Mouse (Mus musculus) CH12.LX (cell line): ENCODE measurements around the gene Bpnt1. TPM values are rescaled to one million over a fixed set of nuclear protein-coding genes. Genes with fewer than 3 reads are reported as not detected.

ENCODE experiments used
- DNase-seq: peaks from one replicate; pipeline ENCODE4 v3.0.0-alpha.2; 2013; ENCODE audit errors: extremely low read depth
- H3K27ac ChIP-seq: 2 replicates; pipeline ENCODE4 v1.5.1; 2012; ENCODE audit warnings: low read depth, mild to moderate bottlenecking, control low read depth, moderate library complexity; ENCODE audit not compliant: insufficient read depth
- H3K27me3 ChIP-seq: replicated peaks from 2 replicates; pipeline ENCODE3; 2012; ENCODE audit warnings: inconsistent platforms
- H3K36me3 ChIP-seq, 2 experiments: replicated peaks in 1 of 2; 2 replicates each; pipeline versions ENCODE3 to v1.6.1; 2012; ENCODE audit warnings: inconsistent platforms in 1 of 2, low read length in 1 of 2, mild to moderate bottlenecking in 1 of 2, mixed read lengths in 1 of 2, moderate library complexity in 1 of 2; ENCODE audit not compliant: control insufficient read depth in 1 of 2, insufficient read depth in 1 of 2
- H3K4me1 ChIP-seq, 2 experiments: 2 replicates each; pipeline ENCODE4 v1.6.1; 2012; ENCODE audit warnings: inconsistent platforms in 1 of 2, moderate library complexity in 1 of 2; ENCODE audit not compliant: insufficient read depth in 2 of 2, control insufficient read depth in 1 of 2
- H3K4me2 ChIP-seq: 2 replicates; pipeline ENCODE4 v1.6.1; 2012; ENCODE audit warnings: low read depth, mild to moderate bottlenecking, control low read depth; ENCODE audit not compliant: poor library complexity, insufficient read depth, severe bottlenecking
- H3K4me3 ChIP-seq, 3 experiments: fragments of 150-350 bp in 1 of 3; sonication (generic) in 1 of 3; replicated peaks in 1 of 3; 2 replicates each; pipeline versions ENCODE3 to v1.5.1; 2011 to 2012; ENCODE audit warnings: low read depth in 2 of 3, low read length in 2 of 3, mild to moderate bottlenecking in 2 of 3, moderate library complexity in 2 of 3, control low read depth in 1 of 3, improper control_type of control experiment in 1 of 3, inconsistent platforms in 1 of 3, mixed read lengths in 1 of 3; ENCODE audit not compliant: poor library complexity in 1 of 3
- H3K79me2 ChIP-seq: replicated peaks from 2 replicates; pipeline ENCODE4 v1.6.1; 2012; ENCODE audit warnings: mild to moderate bottlenecking, moderate library complexity; ENCODE audit not compliant: control insufficient read depth, poor library complexity, insufficient read depth, severe bottlenecking; ENCODE audit errors: extremely low read depth
- H3K9ac ChIP-seq: 2 replicates; pipeline ENCODE4 v1.6.1; 2012; ENCODE audit warnings: low read depth, mild to moderate bottlenecking, control low read depth, moderate library complexity; ENCODE audit not compliant: insufficient read depth
- H3K9me3 ChIP-seq: replicated peaks from 2 replicates; pipeline ENCODE3; 2012; ENCODE audit warnings: low read length, inconsistent platforms, mixed read lengths
- BHLHE40 ChIP-seq: IDR thresholded peaks from 2 replicates; pipeline ENCODE4 v1.6.1; 2011; ENCODE audit warnings: mild to moderate bottlenecking, low read depth, low read length, improper control_type of control experiment
- CHD1 ChIP-seq: IDR thresholded peaks from 2 replicates; pipeline ENCODE4 v1.6.1; 2012; ENCODE audit warnings: low read depth, low read length, improper control_type of control experiment, inconsistent platforms
- CHD2 ChIP-seq: IDR thresholded peaks from 2 replicates; pipeline ENCODE4 v1.6.1; 2011; ENCODE audit warnings: low read length, improper control_type of control experiment
- CTCF ChIP-seq, 2 experiments: IDR thresholded peaks in 1 of 2; conservative IDR thresholded peaks in 1 of 2; 2 replicates each; pipeline ENCODE4 v1.5.1; 2011 to 2012; ENCODE audit warnings: low read depth in 2 of 2, low read length in 2 of 2, improper control_type of control experiment in 1 of 2, inconsistent platforms in 1 of 2, mild to moderate bottlenecking in 1 of 2, moderate library complexity in 1 of 2
- E2F4 ChIP-seq: IDR thresholded peaks from 2 replicates; pipeline ENCODE4 v1.6.1; 2011; ENCODE audit warnings: low read depth, low read length, improper control_type of control experiment; ENCODE audit not compliant: insufficient replicate concordance
- ETS1 ChIP-seq: conservative IDR thresholded peaks from 2 replicates; pipeline ENCODE4 v1.6.1; 2012; ENCODE audit warnings: low read depth, mild to moderate bottlenecking, inconsistent platforms, low read length, improper control_type of control experiment, moderate library complexity
- HCFC1 ChIP-seq: IDR thresholded peaks from 2 replicates; pipeline ENCODE4 v1.6.1; 2012; ENCODE audit warnings: low read depth, mild to moderate bottlenecking, inconsistent platforms, low read length, improper control_type of control experiment
- PAX5 ChIP-seq: IDR thresholded peaks from 2 replicates; pipeline ENCODE4 v1.6.1; 2012; ENCODE audit warnings: low read length, inconsistent platforms, mixed read lengths
- POLR2A ChIP-seq: IDR thresholded peaks from 2 replicates; pipeline ENCODE4 v1.6.1; 2011; ENCODE audit warnings: low read depth, mild to moderate bottlenecking, improper control_type of control experiment, low read length
- SIN3A ChIP-seq: IDR thresholded peaks from 2 replicates; pipeline ENCODE4 v1.6.1; 2012; ENCODE audit warnings: low read length, improper control_type of control experiment, inconsistent platforms
- ZNF384 ChIP-seq: IDR thresholded peaks from 2 replicates; pipeline ENCODE4 v1.6.1; 2012; ENCODE audit warnings: low read depth, low read length, improper control_type of control experiment, inconsistent platforms
- dilution Hi-C: fragments of 300-500 bp; cut with MboI; formaldehyde crosslinking; loops from 2 replicates; pipeline ENCODE4 v1.14.3; 2020; ENCODE audit warnings: low sequenced_read_pairs; ENCODE audit not compliant: extremely low pct_unique_long_range_greater_than_20kb, extremely low pct_ligation_motif_present
- in situ Hi-C: fragments of 300-500 bp; cut with MboI; formaldehyde crosslinking; loops from 3 replicates; pipeline ENCODE4 v1.14.3; 2019; ENCODE audit warnings: low sequenced_read_pairs, low pct_ligation_motif_present, low pct_unique_long_range_greater_than_20kb, mixed read lengths
- polyA plus RNA-seq: library from polyadenylated mRNA; unstranded; fragments of >175 nt; gene quantifications from 2 replicates; pipeline ENCODE4 v1.2.1, GENCODE M21; 2012; ENCODE audit warnings: low read depth; ENCODE audit not compliant: insufficient read length
- total RNA-seq, 2 experiments: library from RNA; depleted of rRNA; stranded (reverse); fragments of 300-350 nt in 1 of 2; fragments of >200 nt in 1 of 2; gene quantifications; 2 replicates each; pipeline ENCODE4 v1.2.3; 2012 to 2014

Bpnt1 gene
- total and polyA plus RNA-seq, 3 experiments, result 38.4 to 71.9 (median 59.4) TPM

DNA sequence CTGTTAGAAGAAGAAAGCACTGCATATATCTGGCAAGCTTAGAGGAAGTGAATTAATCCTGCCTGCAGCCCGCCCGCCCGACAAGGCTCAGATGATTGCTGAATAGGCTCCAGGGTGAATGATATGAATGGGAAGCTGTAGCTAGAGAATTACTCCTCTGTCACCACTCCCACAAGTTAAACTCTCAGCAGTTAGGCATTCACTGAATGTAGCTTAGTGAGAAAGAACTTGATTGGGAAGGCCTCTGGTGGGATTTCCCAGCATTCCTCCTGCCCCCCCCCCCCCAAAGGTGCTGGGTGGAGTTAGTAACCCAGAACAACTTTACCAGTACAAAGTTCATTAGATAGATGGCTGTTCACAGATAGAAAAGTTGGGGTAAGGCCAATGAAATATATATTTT is 4.6 kb downstream of the Bpnt1 start:
- Histone ChIP-seq H3K9me3 (no peaks in the 10 kb centered on the region), H3K4me2 (no peak overlapping the region), H3K27me3 (no peaks in the 10 kb centered on the region), H3K27ac (no peak overlapping the region), H3K79me2 (peaks cover 31% of the 10 kb centered on the region), H3K9ac (no peak overlapping the region), H3K4me1 (peaks cover 0 to 45% of the 10 kb centered on the region in 2 experiments; a peak in 2 of 4 replicates), H3K36me3 (peaks cover 15 to 47% of the 10 kb centered on the region in 2 experiments)
- in situ Hi-C loops, result no loop called here
- dilution Hi-C loops, result no loop called here
- no peak for DNase-seq
- TF ChIP-seq SIN3A (no peak), BHLHE40 (no peak), CHD2 (no peak)
- TF ChIP-seq, all 38 proteins: peak for 0
- no peak overlapping the region for H3K4me3 ChIP-seq

DNA sequence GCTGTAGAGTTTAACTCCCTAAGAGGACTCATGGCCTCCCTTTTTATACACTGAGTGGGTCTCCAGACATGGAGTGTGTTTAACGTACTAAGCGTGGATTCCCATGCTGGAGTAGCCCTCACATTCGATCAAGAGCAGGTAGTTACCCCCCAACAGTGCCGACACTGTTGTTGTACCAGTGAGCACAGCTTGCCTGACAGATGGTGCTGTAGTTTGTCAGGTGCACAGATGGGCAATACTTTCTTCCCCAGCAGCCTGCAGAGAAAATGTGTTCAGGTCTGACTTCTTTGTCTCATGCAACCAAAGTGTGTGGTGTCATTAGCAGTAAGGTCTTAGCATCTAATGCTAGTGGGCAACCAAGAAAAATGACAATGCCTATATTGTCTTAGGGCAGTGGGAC is 10.5 kb downstream of the Bpnt1 start:
- Histone ChIP-seq H3K27me3 (no peaks in the 10 kb centered on the region), H3K36me3 (peaks cover 48 to 93% of the 10 kb centered on the region in 2 experiments), H3K9me3 (no peaks in the 10 kb centered on the region), H3K9ac (no peak overlapping the region), H3K79me2 (no peaks in the 10 kb centered on the region; the same call in 1 of the 2 replicates), H3K27ac (no peak overlapping the region), H3K4me2 (no peak overlapping the region), H3K4me1 (peaks cover 0 to 3% of the 10 kb centered on the region in 2 experiments; a peak in 2 of 4 replicates), H3K4me3 (no peak overlapping the region)
- TF ChIP-seq POLR2A, result no peak
- no peak for TF ChIP-seq PAX5
- no peak for TF ChIP-seq CHD1
- TF ChIP-seq ZNF384, result no peak
- no peak for TF ChIP-seq ETS1
- no peak for TF ChIP-seq E2F4
- no peak for TF ChIP-seq HCFC1
- dilution Hi-C loops, result no loop called here
- in situ Hi-C loops, result no loop called here
- no peak for DNase-seq

DNA sequence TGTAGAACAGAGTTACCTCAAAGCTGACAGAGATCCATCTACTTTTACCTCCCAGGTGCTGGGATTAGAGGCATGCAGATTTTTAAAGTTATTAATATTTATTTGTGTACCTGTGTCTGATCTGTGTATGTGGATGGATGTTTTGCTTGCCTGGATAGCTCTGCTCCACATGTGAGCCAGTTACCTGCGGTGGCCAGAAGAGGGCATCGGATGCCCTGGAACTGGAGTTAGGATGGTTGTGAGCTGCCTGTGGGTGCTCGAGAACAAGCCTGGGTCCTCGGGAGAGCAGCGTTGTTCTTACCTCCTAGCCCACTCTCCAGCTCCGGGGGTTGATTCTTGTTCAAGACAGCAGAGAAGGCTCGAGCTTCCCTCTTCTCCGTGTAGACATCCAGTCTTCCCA is 11.5 kb downstream of the Bpnt1 start:
- no peak overlapping the region for H3K4me3 ChIP-seq
- H3K79me2 ChIP-seq, result no peaks in the 10 kb centered on the region
- DNase-seq, result no peak
- no peak overlapping the region for H3K27ac ChIP-seq
- no peaks in the 10 kb centered on the region for H3K27me3 ChIP-seq
- no peaks in the 10 kb centered on the region for H3K9me3 ChIP-seq
- TF ChIP-seq CTCF (conservative IDR thresholded peaks at IDR 0.05 in 1 of 2, IDR thresholded peaks at IDR 0.05 in 1 of 2; ENCODE audit: low read depth in 2 of 2, low read length in 2 of 2) (peak in 1 of 2 experiments; percentile 15; a peak in 1 of 4 replicates), E2F4 (no peak)
- in situ Hi-C loops, result no loop called here
- H3K36me3 ChIP-seq, result peaks cover 57 to 94% of the 10 kb centered on the region in 2 experiments
- H3K4me1 ChIP-seq, result no peaks in the 10 kb centered on the region
- dilution Hi-C loops, result no loop called here
- no peak overlapping the region for H3K9ac ChIP-seq
- H3K4me2 ChIP-seq, result no peak overlapping the region
